Mouse (Mus musculus): Measurements from ENCODE around the gene Gm21764. TPM values are rescaled to one million over a fixed set of nuclear protein-coding genes. Genes with fewer than 3 reads are reported as not detected.
"Not testable (repeated sequence)": the region's sequence is repeated elsewhere in the genome, so short reads cannot be mapped to it uniquely, and the experiment has no call there.

The Gm21764 gene
- not detected in 2 replicates for polyA plus RNA-seq (2014; fragmentation: Nextera tagmentation; extraction: Ambion mirVana)

- ATAC-seq (ENCODE audit: insufficient read depth); H3K9ac ChIP-seq; H3K27ac ChIP-seq (ENCODE audit: low read depth); H3K4me1 ChIP-seq (ENCODE audit: insufficient read depth); H3K36me3 ChIP-seq (ENCODE audit: insufficient read depth); H3K9me3 ChIP-seq (ENCODE audit: low read depth, low read length); H3K27me3 ChIP-seq (ENCODE audit: insufficient read depth, low read length); DNase-seq; H3K4me2 ChIP-seq; H3K4me3 ChIP-seq (ENCODE audit: low read depth, low read length): not testable (repeated sequence)
- WGBS: no CpG with 5 or more reads among the region's 3 CpGs
Measured at GRCm38 (mm10) chrY:18061712-18062111, at the start of gene Gm21764. Gene Gm21764, minus strand, starts transcription at chrY:18061812.

GRCm38 (mm10) chrY:18088816-18089215 is 27.2 kb upstream of the Gm21764 start, which contains the start of gene Ssty1:
Gene Ssty1, plus strand, starts transcription at chrY:18089116.
- not testable (repeated sequence) for DNase-seq; H3K36me3 ChIP-seq (ENCODE audit: insufficient read depth); H3K4me2 ChIP-seq; ATAC-seq (ENCODE audit: insufficient read depth); H3K9ac ChIP-seq; H3K4me1 ChIP-seq (ENCODE audit: insufficient read depth); H3K27ac ChIP-seq (ENCODE audit: low read depth); H3K9me3 ChIP-seq (ENCODE audit: low read depth, low read length); H3K27me3 ChIP-seq (ENCODE audit: insufficient read depth, low read length); H3K4me3 ChIP-seq (ENCODE audit: low read depth, low read length)

Other genes starting within 250 kb of the Gm21764 start
- not detected in 2 replicates for gene Gm21904, start 215.5 kb downstream of the Gm21764 start, polyA plus RNA-seq (2014; fragmentation: Nextera tagmentation; extraction: Ambion mirVana)
- gene Gm20772, start 187.1 kb downstream of the Gm21764 start, polyA plus RNA-seq (2014; fragmentation: Nextera tagmentation; extraction: Ambion mirVana): not detected in 2 replicates
- gene Gm20831, start 187.1 kb downstream of the Gm21764 start, polyA plus RNA-seq (2014; fragmentation: Nextera tagmentation; extraction: Ambion mirVana): not detected in 2 replicates
- not detected in 2 replicates for gene Srsy, start 124.5 kb downstream of the Gm21764 start, polyA plus RNA-seq (2014; fragmentation: Nextera tagmentation; extraction: Ambion mirVana)
- not detected in 2 replicates for gene Ssty1, start 27.3 kb upstream of the Gm21764 start, polyA plus RNA-seq (2014; fragmentation: Nextera tagmentation; extraction: Ambion mirVana)